Mouse (Mus musculus): ENCODE measurements at regions not wholly inside any gene's neighbourhood (a gene's known extent, or its start where the extent isn't known, plus 50 kb on each side); places are given as distances from the start of the nearest gene placed in this dataset.

GRCm38 (mm10) chr16:77495310-77495709, 106.6 kb downstream of the Gm11146 start:
- no peak overlapping the region for H3K4me2 ChIP-seq
- H3K4me1 ChIP-seq = no peaks in the 10 kb centered on the region
- no peak overlapping the region for H3K27ac ChIP-seq
- H3K4me3 ChIP-seq (replicated peaks) = no peak overlapping the region
- no peaks in the 10 kb centered on the region for H3K9me3 ChIP-seq
- no peak overlapping the region for H3K9ac ChIP-seq
- H3K27me3 ChIP-seq (replicated peaks) = no peaks in the 10 kb centered on the region
- WGBS = 95% methylated on average over 7 of the region's 7 CpGs
- no peak for ATAC-seq (ENCODE audit: insufficient read depth, low FRiP score, low read depth)
- no peaks in the 10 kb centered on the region for H3K36me3 ChIP-seq

GRCm38 (mm10) chr16:77494042-77494441, 107.9 kb downstream of the Gm11146 start:
- Histone ChIP-seq H3K4me2 (no peak overlapping the region), H3K4me1 (no peaks in the 10 kb centered on the region), H3K36me3 (no peaks in the 10 kb centered on the region), H3K27ac (no peak overlapping the region), H3K4me3 (replicated peaks) (no peak overlapping the region), H3K9me3 (no peaks in the 10 kb centered on the region), H3K9ac (no peak overlapping the region), H3K27me3 (replicated peaks) (no peaks in the 10 kb centered on the region)
- WGBS = 80% methylated on average over 7 of the region's 7 CpGs
- ATAC-seq (ENCODE audit: insufficient read depth, low FRiP score, low read depth) = no peak

GRCm38 (mm10) chr16:77488155-77488554, 113.7 kb downstream of the Gm11146 start:
- Histone ChIP-seq H3K27me3 (replicated peaks) (no peaks in the 10 kb centered on the region), H3K4me3 (replicated peaks) (no peak overlapping the region), H3K27ac (no peak overlapping the region), H3K9ac (no peak overlapping the region), H3K4me2 (no peak overlapping the region), H3K4me1 (no peaks in the 10 kb centered on the region), H3K36me3 (no peaks in the 10 kb centered on the region), H3K9me3 (no peaks in the 10 kb centered on the region)
- ATAC-seq (ENCODE audit: insufficient read depth, low FRiP score, low read depth) = no peak
- 90% methylated on average over 1 of the region's 1 CpGs for WGBS

- no peaks in the 10 kb centered on the region for H3K27me3 ChIP-seq (replicated peaks)
- 71% methylated on average over 7 of the region's 7 CpGs for WGBS
- H3K9me3 ChIP-seq = no peaks in the 10 kb centered on the region
- H3K4me1 ChIP-seq = no peaks in the 10 kb centered on the region
- no peak overlapping the region for H3K4me3 ChIP-seq (replicated peaks)
- H3K9ac ChIP-seq = no peak overlapping the region
- H3K27ac ChIP-seq = no peak overlapping the region
- no peaks in the 10 kb centered on the region for H3K36me3 ChIP-seq
- no peak for ATAC-seq (ENCODE audit: insufficient read depth, low FRiP score, low read depth)
- H3K4me2 ChIP-seq = no peak overlapping the region
These were observed 122.1 kb downstream of the Gm11146 start for GRCm38 (mm10) chr16:77479812-77480211.

GRCm38 (mm10) chr16:77471868-77472267, 130.0 kb downstream of the Gm11146 start:
- Histone ChIP-seq H3K27ac (no peak overlapping the region), H3K9me3 (no peaks in the 10 kb centered on the region), H3K4me2 (no peak overlapping the region), H3K4me1 (no peaks in the 10 kb centered on the region), H3K36me3 (no peaks in the 10 kb centered on the region), H3K9ac (no peak overlapping the region), H3K27me3 (replicated peaks) (no peaks in the 10 kb centered on the region), H3K4me3 (replicated peaks) (no peak overlapping the region)
- ATAC-seq (ENCODE audit: insufficient read depth, low FRiP score, low read depth) = no peak
- WGBS = 91% methylated on average over 3 of the region's 3 CpGs

GRCm38 (mm10) chr16:77469903-77470302, 132.0 kb downstream of the Gm11146 start:
- ATAC-seq (ENCODE audit: insufficient read depth, low FRiP score, low read depth) = no peak
- Histone ChIP-seq H3K9ac (no peak overlapping the region), H3K9me3 (no peaks in the 10 kb centered on the region), H3K4me2 (no peak overlapping the region), H3K4me1 (no peaks in the 10 kb centered on the region), H3K27ac (no peak overlapping the region), H3K4me3 (replicated peaks) (no peak overlapping the region), H3K27me3 (replicated peaks) (no peaks in the 10 kb centered on the region), H3K36me3 (no peaks in the 10 kb centered on the region)
- WGBS = 89% methylated on average over 4 of the region's 4 CpGs

GRCm38 (mm10) chr16:77469328-77469875, 132.5 kb downstream of the Gm11146 start:
- Histone ChIP-seq H3K4me1 (no peaks in the 10 kb centered on the region), H3K9ac (no peak overlapping the region), H3K9me3 (no peaks in the 10 kb centered on the region), H3K27ac (no peak overlapping the region), H3K4me2 (no peak overlapping the region), H3K36me3 (no peaks in the 10 kb centered on the region), H3K27me3 (replicated peaks) (no peaks in the 10 kb centered on the region), H3K4me3 (replicated peaks) (no peak overlapping the region)
- ATAC-seq (ENCODE audit: insufficient read depth, low FRiP score, low read depth) = no peak
- WGBS = 71% methylated on average over 6 of the region's 6 CpGs

- ATAC-seq (ENCODE audit: insufficient read depth, low FRiP score, low read depth) = no peak
- no peak overlapping the region for H3K4me3 ChIP-seq (replicated peaks)
- H3K4me2 ChIP-seq = no peak overlapping the region
- H3K4me1 ChIP-seq = no peaks in the 10 kb centered on the region
- no peaks in the 10 kb centered on the region for H3K9me3 ChIP-seq
- H3K27ac ChIP-seq = no peak overlapping the region
- no peak overlapping the region for H3K9ac ChIP-seq
- no peaks in the 10 kb centered on the region for H3K36me3 ChIP-seq
- H3K27me3 ChIP-seq (replicated peaks) = no peaks in the 10 kb centered on the region
- 65% methylated on average over 12 of the region's 12 CpGs for WGBS
These were observed 134.7 kb downstream of the Gm11146 start for GRCm38 (mm10) chr16:77467216-77467615.

GRCm38 (mm10) chr16:77464623-77465022, 137.3 kb downstream of the Gm11146 start:
- no peak overlapping the region for H3K27ac ChIP-seq
- H3K4me1 ChIP-seq = no peaks in the 10 kb centered on the region
- H3K4me2 ChIP-seq = no peak overlapping the region
- H3K9me3 ChIP-seq = no peaks in the 10 kb centered on the region
- H3K27me3 ChIP-seq (replicated peaks) = no peaks in the 10 kb centered on the region
- WGBS = 78% methylated on average over 6 of the region's 6 CpGs
- H3K4me3 ChIP-seq (replicated peaks) = no peak overlapping the region
- H3K36me3 ChIP-seq = no peaks in the 10 kb centered on the region
- no peak overlapping the region for H3K9ac ChIP-seq
- ATAC-seq (ENCODE audit: insufficient read depth, low FRiP score, low read depth) = no peak

- no peak overlapping the region for H3K4me2 ChIP-seq
- H3K36me3 ChIP-seq = no peaks in the 10 kb centered on the region
- no peak for ATAC-seq (ENCODE audit: insufficient read depth, low FRiP score, low read depth)
- H3K4me1 ChIP-seq = no peaks in the 10 kb centered on the region
- no peak overlapping the region for H3K27ac ChIP-seq
- 68% methylated on average over 3 of the region's 3 CpGs for WGBS
- no peak overlapping the region for H3K9ac ChIP-seq
- no peaks in the 10 kb centered on the region for H3K9me3 ChIP-seq
- H3K4me3 ChIP-seq (replicated peaks) = no peak overlapping the region
- H3K27me3 ChIP-seq (replicated peaks) = no peaks in the 10 kb centered on the region
These were observed 140.0 kb downstream of the Gm11146 start for GRCm38 (mm10) chr16:77461922-77462321.

- WGBS = 85% methylated on average over 1 of the region's 1 CpGs
- Histone ChIP-seq H3K9ac (no peak overlapping the region), H3K4me1 (no peaks in the 10 kb centered on the region), H3K27ac (no peak overlapping the region), H3K36me3 (no peaks in the 10 kb centered on the region), H3K9me3 (no peaks in the 10 kb centered on the region), H3K4me2 (no peak overlapping the region), H3K27me3 (replicated peaks) (no peaks in the 10 kb centered on the region), H3K4me3 (replicated peaks) (no peak overlapping the region)
- ATAC-seq (ENCODE audit: insufficient read depth, low FRiP score, low read depth) = no peak
These were observed 140.4 kb downstream of the Gm11146 start for GRCm38 (mm10) chr16:77461459-77461858.

GRCm38 (mm10) chr16:77459651-77460050, 142.2 kb downstream of the Gm11146 start:
- 63% methylated on average over 2 of the region's 2 CpGs for WGBS
- Histone ChIP-seq H3K9me3 (no peaks in the 10 kb centered on the region), H3K4me3 (replicated peaks) (no peak overlapping the region), H3K4me1 (no peaks in the 10 kb centered on the region), H3K27me3 (replicated peaks) (no peaks in the 10 kb centered on the region), H3K36me3 (no peaks in the 10 kb centered on the region), H3K4me2 (no peak overlapping the region), H3K9ac (no peak overlapping the region), H3K27ac (no peak overlapping the region)
- no peak for ATAC-seq (ENCODE audit: insufficient read depth, low FRiP score, low read depth)

GRCm38 (mm10) chr16:77444647-77445046, 157.2 kb downstream of the Gm11146 start:
- Histone ChIP-seq H3K4me1 (no peaks in the 10 kb centered on the region), H3K4me3 (replicated peaks) (no peak overlapping the region), H3K27ac (no peak overlapping the region), H3K9me3 (no peaks in the 10 kb centered on the region), H3K9ac (no peak overlapping the region), H3K27me3 (replicated peaks) (no peaks in the 10 kb centered on the region), H3K4me2 (no peak overlapping the region), H3K36me3 (no peaks in the 10 kb centered on the region)
- no peak for ATAC-seq (ENCODE audit: insufficient read depth, low FRiP score, low read depth)
- whole genome bisulfite sequencing = 81% methylated on average over 6 of the region's 6 CpGs
